Mouse (Mus musculus): ENCODE data around the gene Zfp423.

- TF ChIP-seq GATA1 (IDR thresholded peaks at IDR 0.05; ENCODE audit: low read length) (no peak), TAL1 (IDR thresholded peaks at IDR 0.05; ENCODE audit: low read length) (no peak)
Observed at GRCm38 (mm10) chr8:87693741-87694140, 265.7 kb downstream of the Zfp423 start.
